Mouse (Mus musculus) gastrocnemius, adult 2 months (tissue): ENCODE results near the gene Rps16. TPM values are rescaled to one million over a fixed set of nuclear protein-coding genes. Genes with fewer than 3 reads are reported as not detected.

Experiments used
- DNase-seq: peaks from one replicate; pipeline ENCODE4 v3.0.0; 2022
- H3K27ac ChIP-seq: fragments of 200-600 bp; 2 replicates; pipeline ENCODE4 v1.8.1; 2022; ENCODE audit warnings: mild to moderate bottlenecking
- H3K4me3 ChIP-seq: fragments of 200-600 bp; 2 replicates; pipeline ENCODE4 v1.8.1; 2022; ENCODE audit warnings: mild to moderate bottlenecking, moderate library complexity
- CTCF ChIP-seq: fragments of 200-600 bp; IDR thresholded peaks from 2 replicates; pipeline ENCODE4 v1.8.1; 2022; ENCODE audit warnings: antibody characterized with exemption, mild to moderate bottlenecking, moderate library complexity
- intact Hi-C: fragments of 180-260 bp; cut with DNase I; formaldehyde crosslinking; loops from one replicate; pipeline ENCODE4 v1.15.1; 2025
- total RNA-seq, 2 experiments: library from RNA; stranded (reverse); gene quantifications; 2 replicates each; pipeline ENCODE4 v1.2.3; 2021

The Rps16 gene
- total RNA-seq, 2 experiments from 2014 or later, result 373 to 449 TPM

DNA sequence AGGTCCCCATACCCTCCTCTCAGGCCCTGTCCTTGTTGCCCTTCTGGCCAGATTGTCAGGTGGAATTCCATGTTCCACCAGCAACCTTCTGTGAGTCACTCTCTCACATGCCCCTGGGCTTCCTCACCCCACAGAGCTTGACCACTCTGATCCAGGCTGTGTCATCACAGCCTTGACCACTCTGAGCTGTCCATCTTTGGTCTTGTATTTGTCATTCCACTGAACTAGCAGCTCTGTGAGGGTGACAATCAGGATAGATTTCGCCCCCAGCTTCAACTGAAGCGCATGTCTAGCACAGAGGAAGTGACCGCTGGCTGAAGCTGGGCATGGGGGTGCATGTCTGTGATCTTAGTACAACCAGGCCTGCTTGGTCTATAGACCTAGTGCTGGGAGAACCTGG is 39.9 kb downstream of the Rps16 start:
- no peak for TF ChIP-seq CTCF
- intact Hi-C loops, result no loop called here
- no peak overlapping the region for H3K4me3 ChIP-seq
- no peak for DNase-seq
- H3K27ac ChIP-seq, result no peak overlapping the region

DNA sequence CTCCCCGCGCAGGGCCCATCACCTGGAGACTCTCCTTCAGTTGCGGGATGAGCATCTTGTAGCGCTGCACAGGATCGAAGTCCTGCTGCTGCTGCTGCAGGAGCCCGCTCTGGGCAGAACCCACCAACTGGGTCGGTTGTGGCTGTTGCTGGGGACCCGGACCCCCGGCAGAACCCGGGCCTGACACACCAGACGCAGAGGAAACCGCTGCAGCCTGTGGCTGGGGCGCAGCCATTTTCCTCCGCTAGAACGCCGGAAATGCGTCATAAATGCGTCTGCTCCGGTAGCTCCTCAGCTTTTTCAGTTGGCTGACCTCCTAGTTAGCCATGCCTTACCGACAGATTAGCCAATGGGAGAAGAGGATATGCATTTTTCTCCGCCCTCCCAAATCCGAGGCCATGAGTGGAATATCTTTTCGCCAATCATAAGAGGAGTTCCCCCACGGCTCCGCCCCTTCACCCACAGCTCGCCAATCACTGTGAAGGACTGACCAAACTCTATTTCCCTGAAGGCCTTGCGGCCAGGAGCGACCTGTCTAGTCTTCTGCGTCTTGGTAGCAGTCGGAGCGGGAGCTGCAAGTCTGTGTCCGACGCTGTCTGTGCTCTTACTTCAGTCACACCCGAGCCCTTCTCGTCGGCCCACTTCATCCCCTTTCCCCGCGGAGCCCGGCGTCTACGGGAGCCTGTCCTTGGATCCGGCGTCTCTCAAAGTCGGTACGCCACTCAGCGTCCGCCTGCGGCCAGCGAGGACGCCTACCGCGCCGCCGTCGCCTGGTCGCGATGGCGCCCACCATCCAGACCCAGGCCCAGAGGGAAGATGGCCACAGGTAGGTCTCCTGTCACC is 42.2 kb downstream of the Rps16 start, which contains the start of the genes Med29 and Paf1:
TSS of gene Med29 (minus strand) at position 280 of the 843 bp plus-strand sequence.
TSS of gene Paf1 (plus strand) at position 523 of the 843 bp plus-strand sequence.
- H3K27ac ChIP-seq, result peak within 1 kb of the TSS; percentile 94
- peak within 1 kb of the TSS; percentile 92 for H3K4me3 ChIP-seq
- peak; percentile 97 for DNase-seq
- intact Hi-C loops, result no loop called here
- no peak for TF ChIP-seq CTCF

DNA sequence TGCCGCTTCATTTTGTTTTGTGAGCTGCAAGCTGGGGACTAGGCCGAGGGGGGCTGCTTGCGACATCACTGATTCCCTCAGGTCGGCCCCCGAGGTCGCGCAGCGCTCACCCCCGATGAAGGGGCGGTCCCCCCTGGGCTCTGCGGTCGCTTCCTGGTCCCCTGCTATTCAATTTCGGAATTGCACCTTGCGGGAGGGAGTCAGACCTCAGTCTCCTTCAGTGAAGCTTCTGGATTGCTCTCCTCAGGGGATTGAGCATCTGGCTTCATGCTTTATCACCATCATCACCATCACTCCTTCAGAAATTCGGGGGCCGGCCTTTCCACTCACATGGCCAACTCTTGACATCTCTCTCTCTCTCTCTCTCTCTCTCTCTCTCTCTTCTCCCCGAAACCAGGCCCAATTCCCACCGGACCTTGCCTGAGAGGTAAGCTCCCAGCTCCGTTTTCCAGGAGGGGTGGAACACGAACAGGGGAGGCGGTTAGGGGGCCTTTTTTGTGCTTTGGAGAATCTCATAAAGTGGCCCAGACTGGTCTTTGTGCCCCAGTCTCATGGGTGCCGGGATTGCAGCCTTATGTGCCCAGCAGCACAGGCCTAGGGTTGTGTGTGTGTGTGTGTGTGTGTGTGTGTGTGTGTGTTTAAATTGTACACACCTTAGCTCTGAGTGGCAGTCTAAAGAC is 43.0 kb downstream of the Rps16 start:
- Histone ChIP-seq H3K27ac (peak overlapping the region; percentile 94), H3K4me3 (peak overlapping the region; percentile 92)
- no peak for TF ChIP-seq CTCF
- intact Hi-C loops, result no loop called here
- DNase-seq, result no peak

DNA sequence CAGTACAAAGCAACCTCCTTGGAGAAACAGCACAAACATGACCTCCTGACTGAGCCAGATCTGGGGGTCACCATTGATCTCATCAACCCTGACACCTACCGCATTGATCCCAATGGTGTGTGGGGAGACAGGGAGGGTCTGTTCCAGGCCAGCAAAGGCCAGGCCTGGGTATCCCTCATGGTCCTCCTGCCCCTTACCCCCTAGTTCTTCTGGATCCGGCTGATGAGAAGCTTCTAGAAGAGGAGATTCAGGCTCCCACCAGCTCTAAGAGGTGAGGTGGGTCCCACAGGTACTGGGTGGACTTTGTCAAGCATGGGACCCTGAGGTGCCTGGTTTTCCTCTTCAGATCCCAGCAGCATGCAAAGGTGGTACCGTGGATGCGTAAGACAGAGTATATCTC is 45.0 kb downstream of the Rps16 start:
- DNase-seq, result no peak
- TF ChIP-seq CTCF, result no peak
- H3K4me3 ChIP-seq, result no peak overlapping the region
- intact Hi-C loops, result no loop called here
- H3K27ac ChIP-seq, result no peak overlapping the region

DNA sequence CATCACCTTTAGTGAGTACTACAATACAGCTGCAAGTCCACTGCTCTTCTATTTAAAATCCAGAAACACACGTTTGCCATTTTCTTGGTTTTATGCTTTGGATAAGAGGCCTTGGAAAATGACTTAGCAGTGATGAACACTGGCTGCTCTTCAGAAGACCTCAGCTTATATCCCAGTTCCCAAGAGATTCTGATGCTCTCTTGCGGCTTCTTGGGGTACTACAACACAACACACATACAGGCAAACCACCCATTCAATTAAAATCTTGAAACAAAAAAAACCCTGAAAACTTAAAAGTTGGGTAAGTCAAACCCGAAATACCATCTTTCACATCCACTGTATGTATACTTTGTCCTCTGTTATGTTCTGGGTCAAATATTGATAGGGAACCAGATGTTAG is 47.5 kb downstream of the Rps16 start:
- no peak for DNase-seq
- no peak overlapping the region for H3K27ac ChIP-seq
- intact Hi-C loops, result no loop called here
- peak; percentile 58 for TF ChIP-seq CTCF
- no peak overlapping the region for H3K4me3 ChIP-seq

DNA sequence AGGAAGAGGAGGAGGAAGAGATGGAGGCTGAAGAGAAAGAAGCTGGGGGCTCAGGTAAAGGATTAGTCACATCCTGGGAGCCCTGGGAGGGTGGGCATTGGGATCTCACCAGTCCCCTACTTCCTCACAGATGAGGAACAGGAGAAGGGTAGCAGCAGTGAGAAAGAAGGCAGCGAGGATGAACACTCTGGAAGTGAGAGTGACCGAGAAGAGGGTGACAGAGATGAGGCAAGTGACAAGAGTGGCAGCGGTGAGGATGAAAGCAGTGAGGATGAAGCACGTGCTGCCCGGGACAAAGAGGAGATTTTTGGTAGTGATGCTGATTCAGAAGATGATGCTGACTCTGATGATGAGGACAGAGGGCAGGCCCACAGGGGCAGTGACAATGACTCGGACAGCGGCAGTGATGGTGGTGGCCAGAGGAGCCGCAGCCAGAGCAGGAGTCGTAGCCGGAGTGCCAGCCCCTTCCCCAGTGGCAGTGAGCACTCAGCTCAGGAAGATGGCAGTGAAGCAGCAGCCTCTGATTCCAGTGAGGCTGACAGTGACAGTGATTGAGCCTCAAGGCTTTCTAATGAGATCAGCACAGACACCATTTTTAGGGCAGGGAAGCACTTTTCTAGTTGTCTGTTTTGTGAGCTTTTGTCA is 48.4 kb downstream of the Rps16 start:
- no peak for TF ChIP-seq CTCF
- no peak overlapping the region for H3K27ac ChIP-seq
- intact Hi-C loops, result no loop called here
- H3K4me3 ChIP-seq, result no peak overlapping the region
- no peak for DNase-seq

DNA sequence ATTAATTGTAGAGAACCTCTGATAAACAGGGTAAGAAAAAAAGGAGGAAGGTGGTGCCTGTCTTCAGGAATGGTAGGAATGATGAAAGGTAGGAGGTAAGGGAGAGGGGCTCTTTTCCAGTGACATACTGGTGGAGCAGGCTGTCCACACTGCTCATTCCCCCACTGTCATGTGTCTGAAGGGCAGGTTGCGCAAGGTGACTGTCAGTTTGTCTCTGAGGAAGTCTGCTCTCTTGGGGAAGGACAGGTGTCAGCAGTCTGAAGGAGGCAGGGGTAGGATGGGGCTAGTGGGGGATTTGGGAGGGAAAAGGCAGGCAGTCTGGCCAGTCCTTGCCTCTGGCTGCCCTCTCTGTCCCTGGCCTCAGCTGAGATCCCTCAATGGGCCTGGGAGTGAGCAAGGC is 50.6 kb downstream of the Rps16 start:
- no peak for DNase-seq

DNA sequence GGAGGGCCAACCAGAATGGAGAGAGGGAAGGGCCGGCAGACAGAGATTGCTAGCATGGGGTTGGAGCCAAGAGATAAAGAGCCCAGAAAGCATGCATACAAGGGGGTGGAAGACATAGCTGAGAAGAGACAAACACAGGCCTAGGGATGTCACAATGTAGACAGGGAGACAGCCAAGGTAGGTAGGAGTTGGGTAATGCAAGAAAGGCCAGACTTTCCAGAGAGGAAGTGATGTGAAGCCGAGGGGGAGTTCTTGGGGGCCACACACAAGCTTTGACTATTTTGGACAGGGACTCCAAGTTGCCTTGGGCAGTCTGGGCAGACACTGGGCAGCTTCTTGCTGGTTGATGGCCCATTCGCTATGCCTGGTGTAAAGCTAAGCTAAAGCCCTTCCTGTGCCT is 51.5 kb downstream of the Rps16 start:
- TF ChIP-seq CTCF, result no peak
- Histone ChIP-seq H3K27ac (no peak overlapping the region), H3K4me3 (no peak overlapping the region)
- no peak for DNase-seq
- intact Hi-C loops, result no loop called here

More for the DNA sequence above, 50.6 kb downstream of the Rps16 start:
- intact Hi-C loops, result no loop called here
- no peak for TF ChIP-seq CTCF
- Histone ChIP-seq H3K27ac (no peak overlapping the region), H3K4me3 (no peak overlapping the region)

Other genes with a start within 250 kb of the Rps16 start
- gene 9530053A07Rik, start 221.2 kb upstream of the Rps16 start, total RNA-seq, result not detected
- 10 to 100 TPM; 21.2 to 28.9 TPM for gene Fbl, start 180.9 kb upstream of the Rps16 start, total RNA-seq
- 10 to 100 TPM; 65.3 to 78.6 TPM for gene Dyrk1b, start 171.2 kb upstream of the Rps16 start, total RNA-seq
- 1 to 10 TPM; 6.4 to 6.8 TPM for gene Eid2, start 82.8 kb upstream of the Rps16 start, total RNA-seq
- gene Eid2b, start 72.9 kb upstream of the Rps16 start, total RNA-seq, result 1 to 10 TPM; 5.0 to 7.8 TPM
- gene Selenov, start 59.5 kb upstream of the Rps16 start, total RNA-seq, result not detected
- gene Dll3, start 48.4 kb upstream of the Rps16 start, total RNA-seq, result not detected
- 10 to 100 TPM; 38.2 to 49.3 TPM for gene Timm50, start 38.6 kb upstream of the Rps16 start, total RNA-seq
- 10 to 100 TPM; 57.9 to 68.6 TPM for gene Supt5, start 11.9 kb upstream of the Rps16 start, total RNA-seq
- 1 to 10 TPM; 4.0 to 7.5 TPM for gene Plekhg2, start 21.9 kb downstream of the Rps16 start, total RNA-seq
- gene Zfp36, start 29.6 kb downstream of the Rps16 start, total RNA-seq, result 10 to 100 TPM; 10.0 to 36.7 TPM
- gene Med29, start 42.1 kb downstream of the Rps16 start, total RNA-seq, result 10 to 100 TPM; 22.1 to 28.3 TPM
- gene Paf1, start 42.3 kb downstream of the Rps16 start, total RNA-seq, result 10 to 100 TPM; 31.0 to 35.0 TPM
- 1 to 10 TPM; 2.1 to 2.4 TPM for gene Gmfg, start 86.8 kb downstream of the Rps16 start, total RNA-seq
- under 1 TPM; 0.14 to 0.18 TPM for gene Lrfn1, start 101.3 kb downstream of the Rps16 start, total RNA-seq
- gene Ifnl2, start 159.8 kb downstream of the Rps16 start, total RNA-seq, result not detected
- gene Ifnl3, start 172.2 kb downstream of the Rps16 start, total RNA-seq, result not detected
- not detected for gene Sycn, start 190.2 kb downstream of the Rps16 start, total RNA-seq
- not detected for gene Nccrp1, start 196.6 kb downstream of the Rps16 start, total RNA-seq
- 10 to 100 TPM; 13.0 to 13.1 TPM for gene Samd4b, start 247.5 kb downstream of the Rps16 start, total RNA-seq
- 1 to 10 TPM; 2.4 to 3.2 TPM for gene Pak4, start 247.5 kb downstream of the Rps16 start, total RNA-seq